Mouse (Mus musculus) kidney, postnatal 4 days (tissue): Measurements from ENCODE around the gene Ttc16.

Experiments
- DNase-seq, 2 experiments: peaks; one replicate each; pipeline ENCODE4 v3.0.0; 2021; ENCODE audit warnings: mixed read lengths in 2 of 2

Ttc16 gene

GRCm38 (mm10) chr2:32712934-32713817 is 62.3 kb downstream of the Ttc16 start, which contains the start of gene Cdk9:
Cdk9 (minus strand) TSS chr2:32713076.
- peak; percentile 94 to 96 for DNase-seq

- peak; percentile 95 to 98 for DNase-seq
Observed at GRCm38 (mm10) chr2:32712586-32712933, 62.9 kb downstream of the Ttc16 start.

- DNase-seq: peak; percentile 78 to 88
Observed at GRCm38 (mm10) chr2:32712108-32712551, 63.3 kb downstream of the Ttc16 start.

GRCm38 (mm10) chr2:32711301-32712056 is 64.0 kb downstream of the Ttc16 start:
- DNase-seq: peak in 1 of 2 experiments; percentile 33

- no peak for DNase-seq
Observed at GRCm38 (mm10) chr2:32710425-32710824, 65.0 kb downstream of the Ttc16 start.

GRCm38 (mm10) chr2:32709521-32710137 is 65.8 kb downstream of the Ttc16 start:
- no peak for DNase-seq

- peak; percentile 81 to 84 for DNase-seq
Observed at GRCm38 (mm10) chr2:32708643-32709042, 66.8 kb downstream of the Ttc16 start.
